Mouse (Mus musculus) midbrain, embryonic 11.5 days (tissue): ENCODE measurements at regions not wholly inside any gene's neighbourhood (a gene's known extent, or its start where the extent isn't known, plus 50 kb on each side); places are given as distances from the start of the nearest gene placed in this dataset.

Experiments
- ATAC-seq: fragments of 200-750 bp; cut with Nextera tagmentation; 2 replicates; pipeline ENCODE4 v1.8.0; 2017; ENCODE audit warnings: moderate TSS enrichment, moderate library complexity; ENCODE audit not compliant: low FRiP score
- DNase-seq: peaks from one replicate; pipeline ENCODE4 v3.0.0; 2015; ENCODE audit warnings: low spot score; ENCODE audit errors: missing footprints
- H3K27ac ChIP-seq: fragments of 300-500 bp; sonication (generic); 2 replicates; pipeline ENCODE4 v1.5.1; 2014; ENCODE audit warnings: low read depth, low read length
- H3K27me3 ChIP-seq: fragments of 300-500 bp; sonication (generic); 2 replicates; pipeline ENCODE4 v1.6.1; 2014; ENCODE audit warnings: mild to moderate bottlenecking, low read length, moderate library complexity, mixed read lengths; ENCODE audit not compliant: control insufficient read depth, insufficient read depth
- H3K36me3 ChIP-seq: fragments of 300-500 bp; sonication (generic); 2 replicates; pipeline ENCODE4 v1.6.1; 2014; ENCODE audit warnings: mild to moderate bottlenecking, low read length, moderate library complexity, mixed read lengths; ENCODE audit not compliant: control insufficient read depth, insufficient read depth
- H3K4me1 ChIP-seq: fragments of 300-500 bp; sonication (generic); 2 replicates; pipeline ENCODE4 v1.6.1; 2014; ENCODE audit warnings: low read length; ENCODE audit not compliant: control insufficient read depth, insufficient read depth
- H3K4me2 ChIP-seq: fragments of 300-500 bp; sonication (generic); 2 replicates; pipeline ENCODE4 v1.6.1; 2014; ENCODE audit warnings: mild to moderate bottlenecking, moderate library complexity
- H3K4me3 ChIP-seq: fragments of 300-500 bp; sonication (generic); 2 replicates; pipeline ENCODE4 v1.5.1; 2014; ENCODE audit warnings: low read depth, low read length
- H3K9ac ChIP-seq: fragments of 300-500 bp; sonication (generic); 2 replicates; pipeline ENCODE4 v1.6.1; 2014; ENCODE audit warnings: low read length
- H3K9me3 ChIP-seq: fragments of 300-500 bp; sonication (generic); 2 replicates; pipeline ENCODE4 v1.6.1; 2016; ENCODE audit warnings: low read length; ENCODE audit not compliant: control insufficient read depth
- WGBS: fragments of 180-500 bp; shearing (Covaris S2); extraction: QIAGEN DNeasy Blood & Tissue Kit; methylation state at CpG from one replicate; pipeline ENCODE4 v1.1.7; 2014; 5-methylcytosine and 5-hydroxymethylcytosine counted together

DNA sequence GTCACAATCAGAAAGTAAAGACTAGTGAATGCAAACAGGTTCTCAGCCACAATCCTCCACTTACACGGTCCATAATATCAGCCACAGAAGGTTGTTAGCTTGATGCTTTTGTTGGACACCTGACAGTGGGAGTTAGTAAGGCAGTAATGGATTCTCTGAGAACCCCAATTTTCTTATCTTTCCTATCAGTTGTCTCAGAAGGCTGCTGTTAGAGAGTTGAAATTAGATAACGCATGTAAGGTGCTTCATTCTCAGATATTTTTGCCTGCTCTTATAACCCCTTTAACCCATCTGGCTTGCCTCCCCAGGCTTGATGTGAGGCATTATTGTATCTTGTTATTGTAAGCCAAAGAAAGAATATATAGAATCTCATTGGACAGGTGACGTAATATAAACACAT lies 63.0 kb upstream of the Ube2e3 start:
- no peaks in the 10 kb centered on the region for H3K27me3 ChIP-seq
- no peaks in the 10 kb centered on the region for H3K36me3 ChIP-seq
- 89% methylated on average over 3 of the region's 3 CpGs for WGBS
- H3K4me3 ChIP-seq: no peak overlapping the region
- no peaks in the 10 kb centered on the region for H3K9me3 ChIP-seq
- no peak overlapping the region for H3K9ac ChIP-seq
- no peak for ATAC-seq
- no peak for DNase-seq
- H3K27ac ChIP-seq: no peak overlapping the region
- no peak overlapping the region for H3K4me2 ChIP-seq
- no peaks in the 10 kb centered on the region for H3K4me1 ChIP-seq

GRCm38 (mm10) chr2:78803543-78803942 lies 64.4 kb upstream of the Ube2e3 start:
- ATAC-seq (no peak), DNase-seq (no peak)
- Histone ChIP-seq H3K4me1 (no peaks in the 10 kb centered on the region), H3K4me3 (no peak overlapping the region), H3K4me2 (no peak overlapping the region), H3K9me3 (no peaks in the 10 kb centered on the region), H3K27me3 (no peaks in the 10 kb centered on the region), H3K36me3 (no peaks in the 10 kb centered on the region), H3K9ac (no peak overlapping the region), H3K27ac (no peak overlapping the region)
- WGBS: 91% methylated on average over 4 of the region's 4 CpGs

GRCm38 (mm10) chr2:78795446-78795845 lies 72.5 kb upstream of the Ube2e3 start:
- Histone ChIP-seq H3K9ac (no peak overlapping the region), H3K4me2 (no peak overlapping the region), H3K27ac (no peak overlapping the region), H3K9me3 (no peaks in the 10 kb centered on the region), H3K36me3 (no peaks in the 10 kb centered on the region), H3K4me3 (no peak overlapping the region), H3K27me3 (no peaks in the 10 kb centered on the region), H3K4me1 (no peaks in the 10 kb centered on the region)
- DNase-seq (no peak), ATAC-seq (no peak)
- 82% methylated on average over 5 of the region's 5 CpGs for WGBS

DNA sequence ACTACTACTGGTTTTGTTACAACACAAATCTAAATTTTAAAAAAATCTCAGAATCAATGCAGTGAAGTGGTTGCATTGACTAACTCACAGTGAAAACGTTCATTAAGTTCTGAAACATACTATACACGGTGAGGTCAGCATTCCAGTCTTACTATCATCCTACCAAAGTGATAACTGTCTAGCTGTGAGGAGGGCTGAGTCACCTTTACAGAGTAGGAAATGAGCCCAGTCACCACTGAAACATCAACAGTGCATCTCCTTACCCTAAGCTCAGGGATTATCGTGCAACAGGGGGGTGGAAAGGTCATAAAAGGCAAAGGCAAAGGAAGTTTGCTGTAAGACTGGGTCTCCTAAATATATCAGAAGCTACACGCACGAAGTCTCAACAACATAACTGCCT lies 73.2 kb upstream of the Ube2e3 start:
- Histone ChIP-seq H3K27me3 (no peaks in the 10 kb centered on the region), H3K4me3 (no peak overlapping the region), H3K36me3 (no peaks in the 10 kb centered on the region), H3K4me2 (no peak overlapping the region), H3K9me3 (no peaks in the 10 kb centered on the region), H3K9ac (no peak overlapping the region), H3K27ac (no peak overlapping the region), H3K4me1 (no peaks in the 10 kb centered on the region)
- no peak for DNase-seq
- WGBS: 89% methylated on average over 5 of the region's 5 CpGs
- ATAC-seq: no peak

- H3K27me3 ChIP-seq: no peaks in the 10 kb centered on the region
- no peak for DNase-seq
- ATAC-seq: no peak
- H3K4me3 ChIP-seq: no peak overlapping the region
- no peaks in the 10 kb centered on the region for H3K36me3 ChIP-seq
- H3K4me1 ChIP-seq: no peaks in the 10 kb centered on the region
- no peak overlapping the region for H3K9ac ChIP-seq
- H3K9me3 ChIP-seq: no peaks in the 10 kb centered on the region
- no peak overlapping the region for H3K4me2 ChIP-seq
- H3K27ac ChIP-seq: no peak overlapping the region
- WGBS: 85% methylated on average over 5 of the region's 5 CpGs
These were observed 78.8 kb upstream of the Ube2e3 start for GRCm38 (mm10) chr2:78789124-78789523.

- ATAC-seq (no peak), DNase-seq (no peak)
- no peaks in the 10 kb centered on the region for H3K27me3 ChIP-seq
- H3K27ac ChIP-seq: no peak overlapping the region
- no peaks in the 10 kb centered on the region for H3K36me3 ChIP-seq
- no peak overlapping the region for H3K9ac ChIP-seq
- no peak overlapping the region for H3K4me2 ChIP-seq
- no peaks in the 10 kb centered on the region for H3K4me1 ChIP-seq
- H3K9me3 ChIP-seq: no peaks in the 10 kb centered on the region
- H3K4me3 ChIP-seq: no peak overlapping the region
These were observed 79.7 kb upstream of the Ube2e3 start for GRCm38 (mm10) chr2:78788222-78788621.

- Histone ChIP-seq H3K27me3 (no peaks in the 10 kb centered on the region), H3K4me3 (no peak overlapping the region), H3K9ac (no peak overlapping the region), H3K36me3 (no peaks in the 10 kb centered on the region), H3K27ac (no peak overlapping the region), H3K4me1 (no peaks in the 10 kb centered on the region), H3K9me3 (no peaks in the 10 kb centered on the region), H3K4me2 (no peak overlapping the region)
- DNase-seq (no peak), ATAC-seq (no peak)
- 92% methylated on average over 3 of the region's 3 CpGs for WGBS
These were observed 88.0 kb upstream of the Ube2e3 start for GRCm38 (mm10) chr2:78779949-78780348.

GRCm38 (mm10) chr2:78777589-78777988 lies 90.3 kb upstream of the Ube2e3 start:
- Histone ChIP-seq H3K4me3 (no peak overlapping the region), H3K27me3 (no peaks in the 10 kb centered on the region), H3K9ac (no peak overlapping the region), H3K36me3 (no peaks in the 10 kb centered on the region), H3K4me2 (no peak overlapping the region), H3K27ac (no peak overlapping the region), H3K4me1 (no peaks in the 10 kb centered on the region), H3K9me3 (no peaks in the 10 kb centered on the region)
- ATAC-seq (no peak), DNase-seq (no peak)

DNA sequence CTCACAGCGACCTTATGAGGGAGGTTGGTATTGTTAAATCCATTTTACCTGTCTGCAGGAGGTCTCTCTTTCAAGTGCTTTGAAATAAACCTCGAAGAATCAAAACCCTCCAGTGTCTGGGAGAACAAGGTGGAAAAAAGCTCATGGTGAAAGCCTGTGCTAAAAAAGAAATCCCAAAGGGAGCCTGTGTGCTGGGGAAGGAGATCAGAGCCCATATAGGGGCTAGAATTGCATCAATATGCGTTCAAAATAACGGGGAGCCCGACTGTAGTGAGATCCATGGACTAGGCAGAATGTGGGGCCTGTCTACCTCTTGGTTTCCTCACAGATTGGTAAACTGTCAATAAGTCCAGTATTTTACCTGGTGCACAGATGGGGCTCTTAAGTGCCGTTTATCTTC lies 113.6 kb upstream of the Ube2e3 start:
- H3K4me1 ChIP-seq: no peaks in the 10 kb centered on the region
- H3K27me3 ChIP-seq: no peaks in the 10 kb centered on the region
- H3K27ac ChIP-seq: no peak overlapping the region
- WGBS: 61% methylated on average over 6 of the region's 6 CpGs
- H3K4me3 ChIP-seq: no peak overlapping the region
- no peaks in the 10 kb centered on the region for H3K36me3 ChIP-seq
- no peaks in the 10 kb centered on the region for H3K9me3 ChIP-seq
- H3K9ac ChIP-seq: no peak overlapping the region
- DNase-seq (no peak), ATAC-seq (no peak)
- H3K4me2 ChIP-seq: no peak overlapping the region

GRCm38 (mm10) chr2:78753918-78754317 lies 114.0 kb upstream of the Ube2e3 start:
- H3K4me1 ChIP-seq: no peaks in the 10 kb centered on the region
- WGBS: 77% methylated on average over 4 of the region's 4 CpGs
- no peak for ATAC-seq

More at GRCm38 (mm10) chr2:78753918-78754317, 114.0 kb upstream of the Ube2e3 start:
- Histone ChIP-seq H3K27me3 (no peaks in the 10 kb centered on the region), H3K27ac (no peak overlapping the region), H3K4me2 (no peak overlapping the region), H3K36me3 (no peaks in the 10 kb centered on the region), H3K9ac (no peak overlapping the region), H3K4me3 (no peak overlapping the region), H3K9me3 (no peaks in the 10 kb centered on the region)
- no peak for DNase-seq
